Mouse (Mus musculus): ENCODE measurements around the gene Lcn9. TPM values are rescaled to one million over a fixed set of nuclear protein-coding genes. Genes with fewer than 3 reads are reported as not detected.

Lcn9 gene
- polyA plus RNA-seq (2012; fragmentation: generic; extraction: Trizol): not detected

GRCm38 (mm10) chr2:25822806-25823205, at the start of gene Lcn9:
Gene Lcn9 (plus strand): TSS chr2:25823153.

GRCm38 (mm10) chr2:25776717-25777116, 46.2 kb upstream of the Lcn9 start, which contains the start of gene Lcn11:
Gene Lcn11 (plus strand): TSS chr2:25777017.

GRCm38 (mm10) chr2:25781957-25782356, 41.0 kb upstream of the Lcn9 start, which contains the start of gene Gm13539:
Gene Gm13539 (plus strand): TSS chr2:25782257.

GRCm38 (mm10) chr2:25815748-25816147, 7.2 kb upstream of the Lcn9 start, which contains the start of gene Glt6d1:
Gene Glt6d1 (minus strand): TSS chr2:25815848.

GRCm38 (mm10) chr2:25847226-25847625, 24.3 kb downstream of the Lcn9 start, which contains the start of gene Sohlh1:
Gene Sohlh1 (minus strand): TSS chr2:25847248.

GRCm38 (mm10) chr2:25863337-25864131, 40.6 kb downstream of the Lcn9 start, which contains the start of gene Kcnt1:
Gene Kcnt1 (plus strand): TSS chr2:25863734.

Other genes with a start within 250 kb of the Lcn9 start
- gene Mamdc4, start 248.3 kb upstream of the Lcn9 start, polyA plus RNA-seq (2012; fragmentation: generic; extraction: Trizol): 1 to 10 TPM in 1 of 2 experiments, under 1 TPM in 1; 0.09 to 1.1 TPM
- gene Phpt1, start 247.9 kb upstream of the Lcn9 start, polyA plus RNA-seq (2012; fragmentation: generic; extraction: Trizol): 100 to 1,000 TPM; 104 to 192 TPM
- 1 to 10 TPM in 1 of 2 experiments, under 1 TPM in 1; 0.04 to 1.9 TPM for gene Ajm1, start 241.4 kb upstream of the Lcn9 start, polyA plus RNA-seq (2012; fragmentation: generic; extraction: Trizol)
- gene Rabl6, start 214.6 kb upstream of the Lcn9 start, polyA plus RNA-seq (2012; fragmentation: generic; extraction: Trizol): 10 to 100 TPM; 38.7 to 57.3 TPM
- gene Ccdc183, start 205.5 kb upstream of the Lcn9 start, polyA plus RNA-seq (2012; fragmentation: generic; extraction: Trizol): 1 to 10 TPM in 1 of 2 experiments, under 1 TPM in 1; 0.82 to 1.3 TPM
- 1 to 10 TPM; 5.8 to 8.5 TPM for gene Tmem141, start 201.1 kb upstream of the Lcn9 start, polyA plus RNA-seq (2012; fragmentation: generic; extraction: Trizol)
- gene Fcna, start 195.1 kb upstream of the Lcn9 start, polyA plus RNA-seq (2012; fragmentation: generic; extraction: Trizol): under 1 TPM; 0.09 to 0.51 TPM
- not detected for gene Lcn8, start 170.0 kb upstream of the Lcn9 start, polyA plus RNA-seq (2012; fragmentation: generic; extraction: Trizol)
- not detected for gene Lcn5, start 165.2 kb upstream of the Lcn9 start, polyA plus RNA-seq (2012; fragmentation: generic; extraction: Trizol)
- gene Lcn6, start 146.4 kb upstream of the Lcn9 start, polyA plus RNA-seq (2012; fragmentation: generic; extraction: Trizol): not detected
- gene Lcn10, start 140.4 kb upstream of the Lcn9 start, polyA plus RNA-seq (2012; fragmentation: generic; extraction: Trizol): not detected
- not detected for gene Obp2a, start 123.1 kb upstream of the Lcn9 start, polyA plus RNA-seq (2012; fragmentation: generic; extraction: Trizol)
- not detected for gene Bmyc, start 116.4 kb upstream of the Lcn9 start, polyA plus RNA-seq (2012; fragmentation: generic; extraction: Trizol)
- not detected for gene Obp2b, start 86.1 kb upstream of the Lcn9 start, polyA plus RNA-seq (2012; fragmentation: generic; extraction: Trizol)
- not detected for gene Lcn3, start 57.6 kb upstream of the Lcn9 start, polyA plus RNA-seq (2012; fragmentation: generic; extraction: Trizol)
- gene Lcn11, start 46.1 kb upstream of the Lcn9 start, polyA plus RNA-seq (2012; fragmentation: generic; extraction: Trizol): not detected
- gene Gm13539, start 40.9 kb upstream of the Lcn9 start, polyA plus RNA-seq (2012; fragmentation: generic; extraction: Trizol): not detected
- gene Glt6d1, start 7.3 kb upstream of the Lcn9 start, polyA plus RNA-seq (2012; fragmentation: generic; extraction: Trizol): not detected
- gene Sohlh1, start 24.1 kb downstream of the Lcn9 start, polyA plus RNA-seq (2012; fragmentation: generic; extraction: Trizol): not detected
- under 1 TPM in 1 of 2 experiments, not detected in 1; 0.06 TPM for gene Kcnt1, start 40.6 kb downstream of the Lcn9 start, polyA plus RNA-seq (2012; fragmentation: generic; extraction: Trizol)
- gene Camsap1, start 160.1 kb downstream of the Lcn9 start, polyA plus RNA-seq (2012; fragmentation: generic; extraction: Trizol): 1 to 10 TPM; 1.3 to 7.8 TPM
- gene Ubac1, start 198.6 kb downstream of the Lcn9 start, polyA plus RNA-seq (2012; fragmentation: generic; extraction: Trizol): 10 to 100 TPM; 44.8 to 51.9 TPM